Mouse (Mus musculus): ENCODE data around the gene Oxct2a.
"Not testable (repeated sequence)": the region's sequence is repeated elsewhere in the genome, so short reads cannot be mapped to it uniquely, and the experiment has no call there.

Oxct2a gene

DNA sequence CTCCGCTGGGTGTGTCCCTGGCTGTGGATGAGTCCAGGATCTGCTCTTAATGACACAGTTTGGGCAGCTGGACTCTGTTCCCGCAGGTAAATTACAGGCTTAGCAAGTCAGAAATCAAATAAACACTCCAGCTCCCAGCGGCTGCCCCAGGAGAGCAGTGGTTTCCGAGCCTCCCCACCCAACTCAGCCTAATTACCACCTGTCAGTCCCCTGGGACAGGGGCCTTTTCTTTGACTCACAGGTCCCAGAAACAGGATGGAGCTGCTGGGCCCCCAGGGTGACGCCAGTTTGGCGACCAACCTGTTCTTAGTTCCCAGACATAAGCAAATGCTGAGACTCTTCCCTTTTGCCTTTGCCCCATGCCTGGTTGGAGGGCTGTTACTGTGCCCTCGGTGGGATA lies 11.6 kb downstream of the Oxct2a start:
- no peak for DNase-seq (ENCODE audit: low spot score)

DNA sequence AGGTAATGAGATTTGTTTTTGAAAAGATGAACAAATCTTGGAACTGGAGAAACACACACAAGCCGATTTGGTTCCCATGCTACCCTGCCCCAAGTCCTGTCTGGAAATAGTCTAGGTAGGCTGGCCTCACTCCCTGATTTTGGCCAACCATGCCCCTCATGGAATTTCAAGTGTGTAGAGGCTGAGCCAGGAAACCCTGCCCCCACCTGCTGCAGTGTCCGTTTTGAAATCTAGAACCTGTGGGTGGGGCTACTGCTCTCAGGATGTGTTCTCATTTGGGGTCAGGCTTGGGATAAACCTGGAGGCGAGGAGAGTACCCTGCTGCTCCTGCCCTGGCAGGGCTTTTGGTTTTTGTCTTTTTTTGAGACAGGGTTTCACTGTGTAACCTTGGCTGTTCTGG lies 15.1 kb downstream of the Oxct2a start:
- DNase-seq (ENCODE audit: low spot score): no peak

DNA sequence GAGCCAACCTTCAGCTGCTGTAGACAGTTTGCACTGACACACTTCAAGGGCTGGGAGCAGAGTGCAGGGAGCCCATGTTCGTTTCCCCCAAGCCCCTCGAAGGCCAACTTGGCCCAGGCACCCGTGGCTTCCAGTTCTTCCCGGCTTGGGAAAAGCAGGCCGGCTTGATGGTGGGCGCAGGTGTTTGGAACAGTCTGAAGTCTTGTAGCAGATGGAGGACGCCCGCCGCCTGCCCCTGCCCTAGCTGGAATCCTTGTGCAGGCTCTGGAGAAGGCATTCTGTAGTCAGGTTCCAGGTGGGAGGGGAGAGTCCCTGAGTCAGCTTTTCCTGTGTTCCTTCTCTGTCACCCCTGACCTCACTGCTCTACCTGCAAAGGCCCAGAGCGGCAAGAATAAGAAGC lies 16.4 kb downstream of the Oxct2a start:
- DNase-seq (ENCODE audit: low spot score): no peak

DNA sequence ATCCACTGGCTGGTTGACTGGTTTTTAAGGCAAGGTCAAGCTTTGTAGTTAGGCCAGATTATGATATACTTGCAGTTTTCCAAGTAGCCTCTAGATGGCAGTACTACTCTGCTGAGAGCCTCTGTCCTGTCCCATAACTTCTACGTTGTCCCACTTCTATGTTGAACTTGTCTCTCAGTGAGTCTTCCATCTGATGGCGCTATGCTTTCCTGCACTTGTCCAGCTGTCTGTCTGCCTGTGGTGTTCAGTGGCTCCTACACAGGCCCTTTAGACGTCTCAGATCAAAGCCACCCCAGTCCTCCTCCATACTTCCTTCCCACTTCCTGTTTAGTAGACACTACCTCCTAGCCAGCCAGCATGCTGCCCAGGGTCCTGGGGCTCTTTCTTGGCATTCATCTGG lies 17.6 kb downstream of the Oxct2a start:
- DNase-seq (ENCODE audit: low spot score): no peak

DNA sequence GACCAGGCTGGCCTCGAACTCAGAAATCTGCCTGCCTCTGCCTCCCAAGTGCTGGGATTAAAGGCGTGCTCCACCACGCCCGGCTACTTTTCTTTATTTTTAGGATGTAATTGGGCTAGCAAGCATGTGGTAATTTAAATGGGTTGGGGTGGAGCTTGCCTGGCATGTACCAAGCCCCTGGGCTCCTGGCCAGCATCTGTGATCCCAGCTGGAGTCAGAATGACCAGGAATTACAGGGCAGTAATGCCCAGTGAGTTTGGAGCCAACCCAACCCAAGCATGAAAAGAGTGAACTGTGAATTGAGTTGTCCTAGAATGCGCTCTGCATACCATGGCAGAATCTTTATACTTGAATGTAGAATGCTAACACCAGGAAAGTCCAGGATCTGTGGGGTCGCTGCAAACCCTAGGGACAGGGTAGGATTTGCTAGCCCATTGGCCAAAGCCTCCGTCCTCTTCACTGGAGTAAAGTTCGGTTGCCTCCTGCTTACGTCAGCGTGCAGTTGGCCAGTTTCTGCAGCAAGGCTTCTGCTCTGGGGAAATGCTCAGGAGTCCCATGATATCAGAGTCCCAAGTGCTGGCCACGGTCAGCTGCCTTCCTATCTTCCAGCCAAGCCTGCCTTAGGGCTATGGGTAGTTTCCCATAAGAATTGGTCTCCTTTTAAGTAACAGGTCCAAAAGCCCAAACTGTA lies 24.3 kb downstream of the Oxct2a start:
- no peak for DNase-seq (ENCODE audit: low spot score)

DNA sequence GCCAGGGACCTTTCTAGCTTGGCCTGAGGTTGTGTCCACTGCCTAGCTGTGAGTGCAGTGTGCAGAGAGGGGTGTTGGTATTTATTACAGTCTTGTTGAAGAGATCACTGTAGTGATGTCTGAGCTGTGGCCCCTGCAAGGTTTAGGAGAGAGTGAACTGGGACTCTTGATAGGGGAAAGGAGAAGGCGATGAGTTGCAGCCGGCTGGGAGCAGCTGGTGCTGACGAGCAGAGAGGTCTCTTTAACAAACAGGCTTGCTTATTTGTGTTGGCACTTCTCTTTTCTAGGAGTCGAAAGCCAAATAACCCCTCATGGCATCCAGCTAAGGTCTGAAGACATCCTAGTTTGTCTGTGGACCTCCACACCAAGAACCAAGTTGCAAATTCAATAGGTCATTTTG lies 25.2 kb downstream of the Oxct2a start:
- DNase-seq (ENCODE audit: low spot score): no peak

DNA sequence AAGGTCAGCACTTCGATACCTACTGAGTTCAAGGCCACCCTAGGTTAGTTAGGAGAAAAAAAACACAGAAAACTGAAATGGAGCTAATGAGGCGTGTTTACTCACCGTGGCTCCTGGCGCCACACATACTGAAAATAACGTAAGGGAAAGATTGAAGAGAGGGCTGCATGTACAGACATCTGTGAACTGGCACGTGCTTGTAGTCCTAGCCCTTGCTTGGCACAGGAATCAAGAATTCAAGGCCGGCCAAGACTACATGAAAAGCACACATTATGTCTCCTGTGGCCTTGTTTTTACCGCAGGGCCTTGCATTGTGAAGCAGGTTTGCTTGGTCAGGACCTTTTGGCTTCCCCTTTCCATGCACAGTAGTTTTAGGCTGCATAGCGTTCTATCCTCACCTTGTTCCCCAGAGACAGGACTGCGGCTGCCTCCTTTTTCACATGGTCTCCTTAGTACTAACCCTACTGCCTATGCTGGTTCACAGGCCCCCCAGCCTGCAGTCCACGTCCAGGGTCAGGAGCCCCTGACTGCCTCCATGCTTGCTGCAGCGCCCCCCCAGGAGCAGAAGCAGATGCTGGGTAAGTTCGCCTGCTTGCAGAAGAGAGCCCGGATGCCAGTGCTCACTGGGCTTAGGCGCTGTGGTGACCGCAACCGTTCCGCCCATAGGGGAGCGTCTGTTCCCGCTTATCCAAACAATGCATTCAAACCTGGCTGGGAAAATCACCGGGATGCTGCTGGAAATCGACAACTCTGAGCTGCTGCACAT lies 26.1 kb downstream of the Oxct2a start:
- DNase-seq (ENCODE audit: low spot score): no peak

DNA sequence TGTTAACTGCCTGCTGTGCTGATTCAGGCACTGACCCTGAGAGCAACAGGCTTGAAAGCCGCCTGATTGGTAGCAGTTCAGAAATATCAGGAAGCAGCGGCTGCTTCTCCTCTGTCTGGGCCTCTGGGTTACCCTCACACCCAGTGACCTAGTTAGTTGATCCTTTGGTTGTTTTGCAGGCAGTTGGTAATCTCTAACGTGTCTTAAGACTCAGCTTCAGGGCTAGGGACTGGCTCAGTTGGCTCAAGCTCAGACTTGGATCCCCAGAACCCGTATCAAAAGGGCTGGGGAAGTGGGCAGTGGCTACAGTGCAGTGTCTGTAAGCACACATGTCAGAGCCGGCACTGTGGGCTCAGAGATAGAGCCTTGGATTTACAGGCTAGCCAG lies 27.3 kb downstream of the Oxct2a start:
- no peak for DNase-seq (ENCODE audit: low spot score)

DNA sequence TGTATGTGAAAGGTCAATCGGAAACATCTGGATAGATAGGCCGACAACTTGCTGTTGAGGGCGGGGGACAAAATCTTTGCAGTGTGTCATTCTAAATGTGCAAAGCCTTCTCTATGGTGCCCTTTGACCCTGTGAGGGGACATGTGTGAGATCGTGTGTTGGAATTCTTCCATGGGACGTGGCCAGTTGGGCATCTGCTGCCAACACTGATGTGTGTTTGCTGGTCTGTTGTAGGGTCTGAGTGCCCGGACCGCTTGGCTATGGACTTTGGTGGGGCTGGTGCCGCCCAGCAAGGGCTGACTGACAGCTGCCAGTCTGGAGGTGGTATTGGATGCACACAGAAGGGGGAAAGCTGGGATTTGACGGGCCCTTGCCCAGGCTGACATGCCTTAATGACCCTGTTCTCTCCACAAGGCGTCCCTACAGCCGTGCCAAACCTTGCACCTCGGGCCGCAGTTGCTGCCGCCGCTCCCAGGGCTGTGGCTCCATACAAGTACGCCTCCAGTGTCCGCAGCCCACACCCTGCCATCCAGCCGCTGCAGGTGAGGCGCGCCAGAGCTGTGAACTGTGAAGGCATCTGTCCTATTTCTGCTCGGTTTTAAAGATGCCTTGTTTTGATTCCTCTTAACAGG lies 27.8 kb downstream of the Oxct2a start:
- no peak for DNase-seq (ENCODE audit: low spot score)

DNA sequence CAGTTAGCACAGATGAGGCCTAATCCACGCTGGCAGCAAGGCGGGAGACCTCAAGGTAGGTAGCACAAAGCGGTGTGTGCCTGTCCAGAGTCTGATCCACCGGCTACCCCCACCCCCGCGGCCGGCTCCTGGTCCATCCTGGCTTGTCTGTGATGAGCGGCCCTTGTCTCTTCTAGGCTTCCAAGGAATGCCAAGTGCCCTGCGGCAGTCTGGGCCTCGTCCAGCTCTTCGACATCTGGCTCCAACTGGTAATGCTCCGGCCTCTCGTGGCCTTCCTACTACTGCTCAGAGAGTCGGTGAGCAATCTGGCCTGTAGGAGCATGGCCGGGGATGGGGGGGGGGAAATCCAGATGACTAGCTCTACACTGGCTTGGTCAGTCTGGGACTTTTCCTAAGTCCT lies 28.4 kb downstream of the Oxct2a start:
- not testable (repeated sequence) for DNase-seq (ENCODE audit: low spot score)

DNA sequence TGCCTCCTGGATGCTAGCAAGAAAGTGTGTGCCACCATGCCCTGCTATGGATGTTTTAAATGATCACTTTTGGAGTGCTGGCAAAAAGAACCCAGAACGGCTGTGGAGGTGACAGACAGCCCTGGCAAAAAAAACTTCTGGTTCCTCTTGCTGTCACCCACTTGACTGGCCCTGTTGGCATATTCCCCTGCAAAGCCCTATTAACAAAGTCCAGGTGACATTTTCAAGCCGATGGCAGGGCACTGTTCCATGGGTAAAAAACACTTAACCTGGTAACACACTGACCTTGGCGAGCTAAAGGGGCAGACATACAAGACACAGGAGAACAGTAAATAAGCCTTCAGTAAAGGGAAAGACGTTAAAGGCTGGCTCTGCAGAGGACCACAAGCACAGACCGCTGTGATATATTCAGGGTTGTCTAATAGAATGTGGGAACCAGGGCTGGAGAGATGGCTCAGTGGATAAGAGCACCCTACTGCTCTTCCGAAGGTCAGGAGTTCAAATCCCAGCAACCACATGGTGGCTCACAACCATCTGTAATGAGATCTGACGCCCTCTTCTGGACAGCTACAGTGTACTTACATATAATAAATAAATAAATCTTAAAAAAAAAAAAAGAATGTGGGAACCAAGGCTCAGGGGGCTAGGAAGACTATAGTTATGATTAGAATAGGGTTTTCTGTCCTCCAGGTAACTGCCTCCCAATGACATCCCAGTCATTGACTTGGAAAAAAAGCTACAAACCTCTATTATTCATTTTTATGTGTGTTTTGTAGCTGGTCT lies 29.6 kb downstream of the Oxct2a start:
- no peak for DNase-seq (ENCODE audit: low spot score)

DNA sequence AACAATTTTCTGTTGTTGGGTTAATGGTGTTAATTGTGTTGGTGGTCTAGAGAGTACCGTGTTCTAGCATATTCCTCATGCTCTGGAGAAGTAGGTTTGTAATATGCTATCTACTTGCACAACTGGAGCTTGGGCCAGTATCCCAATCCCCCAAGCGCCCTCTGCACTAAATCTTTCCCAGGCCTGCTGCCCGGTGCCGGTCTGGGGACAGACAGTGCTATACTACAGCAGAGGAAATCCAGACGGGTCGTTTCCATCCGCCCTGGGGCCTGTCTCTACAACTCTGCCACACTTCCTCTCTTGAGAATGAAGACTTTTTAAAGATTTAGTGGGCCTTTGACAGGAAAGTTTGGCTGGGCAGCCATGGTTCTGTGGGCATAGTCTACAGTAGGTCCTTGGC lies 30.4 kb downstream of the Oxct2a start:
- DNase-seq (ENCODE audit: low spot score): no peak

DNA sequence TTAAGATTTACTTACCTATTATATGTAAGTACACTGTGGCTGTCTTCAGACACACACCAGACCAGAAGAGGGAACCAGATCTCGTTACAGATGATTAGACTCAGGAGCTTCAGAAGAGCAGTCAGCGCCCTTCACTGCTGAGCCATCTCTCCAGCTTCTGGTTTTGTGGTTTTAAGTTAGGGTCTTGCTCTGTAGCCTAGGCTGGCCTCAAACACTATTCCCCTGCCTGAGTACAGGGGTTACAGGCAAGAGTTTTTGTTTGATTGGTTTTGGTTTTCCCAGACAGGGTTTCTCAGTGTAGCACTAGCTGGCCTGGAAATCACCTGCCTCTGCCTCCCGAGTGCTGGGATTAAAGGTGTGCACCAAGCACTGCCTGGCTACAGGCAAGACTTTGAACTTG lies 31.0 kb downstream of the Oxct2a start:
- DNase-seq (ENCODE audit: low spot score): no peak

DNA sequence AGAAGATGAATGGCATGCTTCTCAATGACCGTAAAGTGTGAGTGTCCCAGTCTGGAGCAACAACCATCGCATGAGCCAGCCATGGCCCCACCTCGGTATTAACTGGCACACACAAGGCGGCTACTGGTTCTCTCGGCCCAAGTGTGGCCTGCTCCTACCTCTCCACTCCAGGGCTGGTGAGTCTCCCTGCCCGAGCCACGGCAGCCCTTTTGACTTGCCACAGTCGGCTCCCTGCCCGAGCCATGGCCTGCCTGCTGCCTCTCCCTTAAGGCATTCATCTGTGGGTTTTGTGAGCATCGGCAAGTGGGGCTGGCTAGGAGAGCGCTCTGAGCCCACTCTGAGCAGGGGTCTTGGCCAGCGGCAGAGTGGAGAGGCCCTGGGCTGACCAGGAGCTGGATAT lies 34.4 kb downstream of the Oxct2a start:
- DNase-seq (ENCODE audit: low spot score): no peak

DNA sequence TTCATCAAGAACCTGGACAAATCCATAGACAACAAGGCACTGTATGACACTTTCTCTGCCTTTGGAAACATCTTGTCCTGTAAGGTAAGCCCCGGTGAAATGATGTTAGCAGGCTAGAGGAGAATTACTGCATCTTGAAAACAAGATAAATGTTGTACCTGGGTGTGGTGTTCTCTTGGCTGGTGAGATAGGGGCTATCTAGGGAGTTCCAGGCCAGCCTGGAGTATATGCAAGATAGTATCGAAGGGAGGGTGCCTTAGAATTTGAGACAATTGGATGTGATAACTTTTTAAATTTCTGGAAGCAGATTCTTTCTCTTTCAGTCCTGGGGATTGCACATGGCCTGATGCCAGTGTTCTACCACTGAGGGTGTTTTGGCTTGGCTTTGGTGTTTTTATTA lies 36.6 kb downstream of the Oxct2a start:
- DNase-seq (ENCODE audit: low spot score): peak; percentile 64

DNA sequence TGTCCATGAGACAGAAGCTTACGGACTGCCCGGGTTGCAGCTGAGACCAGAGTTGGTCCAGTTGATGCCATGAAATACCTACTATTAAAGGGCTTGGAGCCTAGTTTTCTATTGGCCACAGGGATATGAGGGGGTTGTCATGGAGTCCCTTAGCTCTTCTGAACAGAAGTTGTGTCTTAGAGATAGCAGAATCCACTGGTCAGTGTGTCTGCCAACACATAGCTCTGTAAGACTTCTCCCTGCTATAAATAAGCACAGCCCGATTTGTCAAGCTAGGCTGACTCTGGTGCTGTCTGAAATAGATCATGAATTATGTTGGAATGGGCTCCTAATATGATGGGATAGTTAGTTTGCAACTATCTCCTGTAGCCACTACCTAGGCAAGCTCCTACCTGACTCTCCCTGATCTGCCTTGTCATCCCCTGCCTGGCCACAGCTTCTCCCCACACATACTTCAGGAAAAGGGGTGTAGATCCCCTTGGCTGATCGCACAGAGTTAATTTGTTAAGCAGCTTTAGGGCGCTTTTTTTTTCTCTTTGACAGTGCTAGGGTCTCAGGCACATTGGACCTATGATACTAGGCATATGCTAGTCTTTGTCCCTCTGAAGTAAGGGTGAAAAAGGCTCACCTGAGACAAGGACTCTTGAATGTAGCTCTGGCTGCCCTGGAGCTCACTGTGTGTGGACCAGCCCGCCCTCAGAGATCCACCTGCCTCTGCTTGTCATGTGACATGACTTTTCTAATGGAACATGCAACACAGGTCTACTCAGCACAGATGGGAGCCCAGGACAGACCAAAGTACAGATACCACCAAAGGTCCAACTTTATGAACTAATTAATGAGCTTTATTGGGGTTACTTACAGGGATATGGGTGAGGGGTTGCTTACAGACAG lies 38.5 kb downstream of the Oxct2a start:
- peak; percentile 24 for DNase-seq (ENCODE audit: low spot score)

DNA sequence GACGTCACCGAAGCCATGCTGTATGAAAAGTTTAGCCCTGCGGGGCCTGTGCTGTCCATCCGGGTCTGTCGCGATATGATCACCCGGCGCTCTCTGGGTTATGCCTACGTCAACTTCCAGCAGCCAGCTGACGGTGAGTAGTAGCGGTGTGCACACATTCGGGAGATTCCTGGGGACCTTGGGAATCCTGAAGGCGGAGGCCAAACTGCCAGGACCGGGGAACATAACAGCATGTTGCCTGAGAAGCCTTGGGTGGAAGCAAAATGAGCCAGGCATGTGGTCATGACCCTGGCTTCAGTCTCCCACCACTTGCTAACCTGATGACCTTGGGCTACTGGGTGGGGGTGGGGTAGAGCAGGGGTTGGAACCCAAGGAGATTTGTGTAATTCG lies 39.8 kb downstream of the Oxct2a start:
- DNase-seq (ENCODE audit: low spot score): peak; percentile 26

DNA sequence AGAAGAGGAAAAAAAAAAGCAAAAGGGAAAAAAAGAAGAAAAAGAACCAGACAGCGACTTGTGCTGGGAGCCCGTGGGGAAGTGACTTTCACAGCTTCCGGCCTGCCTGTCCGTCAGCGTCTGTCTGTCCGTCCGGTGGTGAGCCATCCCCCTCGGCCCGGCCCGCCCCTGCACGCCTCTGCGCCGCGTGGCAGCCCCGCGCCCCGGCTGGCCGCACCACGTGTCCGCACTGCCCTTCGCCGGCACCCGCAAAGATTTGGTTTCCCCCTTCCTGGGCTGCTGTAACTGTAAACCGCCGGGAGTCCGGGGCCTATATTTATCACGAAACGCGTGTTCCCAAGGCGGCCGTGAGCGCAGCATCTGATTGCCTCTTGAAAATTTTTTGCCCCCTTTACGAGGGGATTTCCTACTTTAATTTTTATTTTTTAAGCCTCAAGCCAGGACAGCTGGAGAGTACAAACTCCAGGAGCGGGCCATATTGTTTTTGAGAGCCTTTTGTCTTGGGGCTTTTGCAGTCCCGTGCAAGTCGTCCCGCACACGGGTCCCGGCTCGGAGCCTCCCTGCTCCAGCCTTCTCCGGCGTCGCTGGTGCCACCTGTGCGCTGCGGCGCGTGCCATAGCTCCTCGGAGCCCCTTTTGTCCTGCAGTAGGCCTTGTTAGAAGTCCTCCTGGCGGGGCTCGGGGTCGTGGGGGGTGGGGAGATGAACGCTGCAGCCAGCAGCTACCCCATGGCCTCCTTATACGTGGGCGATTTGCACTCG lies 40.3 kb downstream of the Oxct2a start:
- not testable (repeated sequence) for DNase-seq (ENCODE audit: low spot score)

DNA sequence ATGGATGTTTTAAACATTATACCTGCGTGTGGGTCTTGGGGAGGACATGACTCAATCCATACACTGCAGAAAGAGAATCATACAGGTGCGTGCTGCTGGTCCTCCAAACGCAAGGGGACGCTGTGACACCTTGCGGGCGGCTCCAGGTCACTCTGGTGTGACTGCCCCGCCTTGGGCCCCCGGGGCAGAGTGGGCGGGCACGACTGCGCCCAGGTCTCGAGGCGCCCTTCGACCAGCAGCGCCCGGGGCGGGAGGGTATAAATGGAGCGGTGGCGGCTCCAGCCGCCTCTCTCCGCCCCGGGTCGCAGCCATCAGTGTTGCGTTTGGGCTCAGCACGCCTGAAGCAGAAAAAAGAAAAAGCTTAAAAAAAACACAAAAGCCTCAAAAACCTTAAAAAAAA lies 40.9 kb downstream of the Oxct2a start:
- DNase-seq (ENCODE audit: low spot score): peak; percentile 87

DNA sequence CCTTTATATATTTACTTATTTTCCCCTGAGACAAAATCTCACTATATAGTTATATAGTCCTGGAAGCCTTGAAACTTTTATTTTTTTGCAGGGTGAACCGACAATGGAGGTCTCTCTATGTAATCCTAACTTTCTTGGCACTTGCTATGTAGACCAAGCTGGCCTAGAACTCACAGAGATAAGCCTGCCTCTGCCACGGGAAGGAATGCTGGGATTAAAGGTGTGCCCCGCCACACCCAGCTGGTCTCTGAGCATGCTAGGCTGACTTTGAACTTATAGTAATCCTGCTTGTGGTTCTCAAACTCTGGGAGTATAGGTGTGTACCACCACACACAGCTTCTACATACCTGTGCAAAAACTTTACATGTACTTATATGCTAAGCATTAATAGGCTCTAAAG lies 43.3 kb downstream of the Oxct2a start:
- DNase-seq (ENCODE audit: low spot score): no peak
